9 mouse cellular contexts compared by ENCODE assay signal in the genomic region with DNA sequence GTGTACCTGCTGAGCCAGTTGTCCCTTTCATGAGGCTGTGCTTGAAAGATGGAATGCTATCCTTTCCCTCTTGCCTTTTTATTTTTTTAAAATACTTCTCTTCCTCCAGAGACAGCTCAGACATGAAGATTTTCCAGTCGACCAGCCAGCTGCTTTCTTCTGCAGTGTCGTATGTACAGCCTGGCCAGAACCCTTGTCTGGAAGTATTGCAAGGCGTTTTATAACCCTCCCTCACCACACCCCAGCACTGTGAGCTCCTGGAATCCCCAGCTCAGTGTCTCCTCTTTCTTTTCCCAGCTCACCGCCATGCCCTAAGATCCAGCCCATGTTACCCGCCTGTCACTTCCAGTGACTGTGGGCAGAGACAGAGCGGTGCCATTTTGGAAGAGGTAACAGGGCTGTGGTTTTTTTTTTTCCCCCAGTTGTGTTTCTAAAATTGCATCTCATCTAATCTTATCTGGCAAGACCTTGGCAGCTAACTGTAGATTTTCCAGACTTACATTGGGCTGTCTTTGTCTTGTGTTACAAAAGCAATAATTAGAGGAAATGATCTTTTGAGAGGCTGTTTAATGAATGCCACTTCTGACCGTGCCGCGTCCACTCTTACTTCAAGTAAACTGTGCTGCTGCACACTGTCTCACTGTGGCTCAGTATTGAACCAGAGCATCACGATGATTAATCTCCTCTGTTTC.
DNase-seq lines count a peak whose midpoint lies in the region; ATAC-seq and TF ChIP-seq lines count a peak whose summit lies in the region.
"Had no signal": no experiment of that assay in that cellular context is flagged by ENCODE, and none has a peak within 500 bp of the region (broad histone marks: within the 10 kb centered on the region; RNA-seq: fewer than 3 reads in every experiment).

No protein-coding gene starts in this region.

- no peak for TF ChIP-seq POLR2A in lung, adult 2 months (IDR thresholded peaks at IDR 0.05; ENCODE audit: borderline replicate concordance, extremely low read depth, low read depth, low read length)
- TF ChIP-seq POLR2A in thymus, adult 2 months (IDR thresholded peaks at IDR 0.05; ENCODE audit: control insufficient read depth, extremely low read depth, insufficient read depth, low read length, poor library complexity) = no peak

- no peaks in the 10 kb centered on the region for H3K27me3 ChIP-seq in lung, embryonic 15.5 days
- no peaks in the 10 kb centered on the region for H3K27me3 ChIP-seq in embryonic facial prominence, embryonic 15.5 days
- no peaks in the 10 kb centered on the region for H3K27me3 ChIP-seq in heart, embryonic 11.5 days (ENCODE audit: control insufficient read depth, insufficient read depth, low read length)
- H3K27me3 ChIP-seq in thymus, adult 2 months (ENCODE audit: control insufficient read depth, insufficient read depth, low read length) = no peaks in the 10 kb centered on the region

- no peak overlapping the region for H3K4me2 ChIP-seq in lung, embryonic 15.5 days
- H3K4me2 ChIP-seq in embryonic facial prominence, embryonic 15.5 days (replicated peaks) = no peak overlapping the region; the same call in 1 of the 2 replicates
- no peak overlapping the region for H3K4me2 ChIP-seq in heart, embryonic 11.5 days

- H3K27ac ChIP-seq in lung, embryonic 15.5 days = 0 out of 2 replicates have a peak overlapping the region, but pooled peaks have one; percentile 56
- peak overlapping the region; percentile 70; the same call in 1 of the 2 replicates for H3K27ac ChIP-seq in embryonic facial prominence, embryonic 15.5 days (replicated peaks)
- H3K27ac ChIP-seq in heart, embryonic 11.5 days (ENCODE audit: low read depth, low read length) = 0 out of 2 replicates have a peak overlapping the region, but pooled peaks have one; percentile 35
- no peak overlapping the region for H3K27ac ChIP-seq in thymus, adult 2 months (ENCODE audit: control insufficient read depth, insufficient read depth, low read length)
- H3K27ac ChIP-seq: macrophage had no signal

- no peaks in the 10 kb centered on the region for H3K9me3 ChIP-seq in lung, embryonic 15.5 days
- H3K9me3 ChIP-seq in embryonic facial prominence, embryonic 15.5 days (replicated peaks) = no peaks in the 10 kb centered on the region
- no peaks in the 10 kb centered on the region for H3K9me3 ChIP-seq in heart, embryonic 11.5 days (replicated peaks; ENCODE audit: control insufficient read depth, low read length)

- H3K36me3 ChIP-seq in lung, embryonic 15.5 days = no peaks in the 10 kb centered on the region
- H3K36me3 ChIP-seq in embryonic facial prominence, embryonic 15.5 days = no peaks in the 10 kb centered on the region
- no peaks in the 10 kb centered on the region for H3K36me3 ChIP-seq in heart, embryonic 11.5 days (ENCODE audit: control insufficient read depth, insufficient read depth, low read length)
- H3K36me3 ChIP-seq in thymus, adult 2 months (ENCODE audit: control insufficient read depth, insufficient read depth, low read length) = no peaks in the 10 kb centered on the region

- no peak overlapping the region for H3K9ac ChIP-seq in lung, embryonic 15.5 days
- H3K9ac ChIP-seq in embryonic facial prominence, embryonic 15.5 days = no peak overlapping the region
- no peak overlapping the region for H3K9ac ChIP-seq in heart, embryonic 11.5 days (ENCODE audit: low read depth, low read length)

- no peak for TF ChIP-seq CTCF in lung, adult 2 months (IDR thresholded peaks at IDR 0.05; ENCODE audit: insufficient read depth, low read length)
- no peak for TF ChIP-seq CTCF in thymus, adult 2 months (IDR thresholded peaks at IDR 0.05; ENCODE audit: borderline replicate concordance, control insufficient read depth, extremely low read depth, insufficient read depth, low read length, poor library complexity)

- no peak overlapping the region for H3K4me3 ChIP-seq in lung, embryonic 15.5 days
- H3K4me3 ChIP-seq in lung, adult 2 months (replicated peaks; ENCODE audit: extremely low read depth, low read depth, low read length) = no peak overlapping the region
- no peak overlapping the region for H3K4me3 ChIP-seq in embryonic facial prominence, embryonic 15.5 days (replicated peaks)
- H3K4me3 ChIP-seq in heart, embryonic 11.5 days (ENCODE audit: low read depth, low read length) = no peak overlapping the region
- no peak overlapping the region for H3K4me3 ChIP-seq in thymus, adult 2 months (ENCODE audit: control insufficient read depth, insufficient read depth, low read length)

- WGBS in lung, embryonic 15.5 days = 43% methylated on average over 10 of the region's 10 CpGs
- 32% methylated on average over 10 of the region's 10 CpGs for WGBS in lung, adult 2 months
- WGBS in embryonic facial prominence, embryonic 15.5 days = 45% methylated on average over 10 of the region's 10 CpGs
- WGBS in heart, embryonic 11.5 days (ENCODE audit: insufficient replicate concordance) = 48% methylated on average over 10 of the region's 10 CpGs
- WGBS in thymus, adult 2 months = 83% methylated on average over 10 of the region's 10 CpGs

- peaks cover 34% of the 10 kb centered on the region for H3K4me1 ChIP-seq in lung, embryonic 15.5 days
- H3K4me1 ChIP-seq in lung, adult 2 months (ENCODE audit: control insufficient read depth, insufficient read depth, low read length) = peaks cover 3% of the 10 kb centered on the region; the same call in 1 of the 2 replicates
- peaks cover 38% of the 10 kb centered on the region for H3K4me1 ChIP-seq in embryonic facial prominence, embryonic 15.5 days
- peaks cover 41% of the 10 kb centered on the region for H3K4me1 ChIP-seq in heart, embryonic 11.5 days (ENCODE audit: control insufficient read depth, insufficient read depth, low read length)
- peaks cover 13% of the 10 kb centered on the region for H3K4me1 ChIP-seq in thymus, adult 2 months (replicated peaks; ENCODE audit: control insufficient read depth, insufficient read depth, low read length)

- no peak for DNase-seq in lung, adult 2 months
- no peak for DNase-seq in urinary bladder, adult 2 months (ENCODE audit: low spot score)
- no peak for DNase-seq in thymus, adult 2 months
- no peak for DNase-seq in T-cell, adult 2 months (ENCODE audit: low spot score)

- peak; percentile 29; the same call in 1 of the 2 replicates for ATAC-seq in lung, embryonic 15.5 days (ENCODE audit: borderline replicate concordance, extremely low read depth, low FRiP score, low TSS enrichment)
- no peak for ATAC-seq in embryonic facial prominence, embryonic 15.5 days (ENCODE audit: insufficient number of reproducible peaks, low FRiP score, low TSS enrichment, low read depth)
- no peak for ATAC-seq in heart, embryonic 11.5 days (replicated peaks; ENCODE audit: insufficient number of reproducible peaks, low FRiP score, low TSS enrichment)
- ATAC-seq in megakaryocyte progenitor cell, adult 5-6 weeks (replicated peaks; ENCODE audit: poor library complexity) = peak; percentile 12; the same call in 1 of the 2 replicates

Comparison
In these comparisons a context has a peak if more than half of its experiments do, and no peak if none do; other contexts are left out.
1. ATAC-seq: peak in lung, embryonic 15.5 days (single experiment) and megakaryocyte progenitor cell, adult 5-6 weeks (single experiment); none in embryonic facial prominence, embryonic 15.5 days (single experiment) and heart, embryonic 11.5 days (single experiment).